Mouse (Mus musculus): ENCODE measurements at regions not wholly inside any gene's neighbourhood (a gene's known extent, or its start where the extent isn't known, plus 50 kb on each side); places are given as distances from the start of the nearest gene placed in this dataset.

DNA sequence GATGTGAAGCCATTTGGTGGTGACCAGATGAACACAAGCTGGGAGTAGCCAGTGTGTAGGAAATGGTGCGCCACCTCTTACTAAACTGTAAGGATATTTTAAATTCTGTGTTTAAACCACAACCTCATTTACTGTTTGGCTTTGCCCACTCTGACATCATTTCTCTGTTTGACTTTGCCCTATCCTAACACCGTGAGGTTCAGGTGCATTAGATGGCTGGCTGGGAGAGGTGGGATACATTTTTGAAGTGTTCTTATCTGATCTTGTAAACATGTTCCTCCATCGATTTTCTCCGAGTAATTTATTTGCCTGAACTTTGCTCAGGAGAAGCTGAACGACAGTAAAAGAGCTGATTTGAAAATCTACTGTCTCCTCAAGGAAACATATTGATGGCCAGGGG is 472.1 kb downstream of the Cdh26 start:
- TF ChIP-seq CTCF (IDR thresholded peaks at IDR 0.05; ENCODE audit: low read depth) (no peak), EP300 (optimal IDR thresholded peaks at IDR 0.05) (no peak)
